Mouse (Mus musculus) gastrocnemius, postnatal 36 days (tissue): ENCODE results near the gene 1700029H14Rik. TPM values are rescaled to one million over a fixed set of nuclear protein-coding genes. Genes with fewer than 3 reads are reported as not detected.

Experiments
- DNase-seq, 2 experiments: peaks; one replicate each; pipeline ENCODE4 v3.0.0; 2022
- intact Hi-C: fragments of 180-260 bp; cut with DNase I; formaldehyde crosslinking; loops from one replicate; pipeline ENCODE4 v1.15.1; 2025
- long read RNA-seq, 2 experiments: library from polyadenylated mRNA; stranded (forward); transcript quantifications; one replicate each; pipeline ENCODE4 v2.0.0; 2021
- total RNA-seq, 2 experiments: library from RNA; stranded (reverse); gene quantifications; 2 replicates each; pipeline ENCODE4 v1.2.3; 2021

1700029H14Rik gene
- total RNA-seq: not detected
- long read RNA-seq, experiment 1: 0 reads
- long read RNA-seq, experiment 2: 0 reads

DNA sequence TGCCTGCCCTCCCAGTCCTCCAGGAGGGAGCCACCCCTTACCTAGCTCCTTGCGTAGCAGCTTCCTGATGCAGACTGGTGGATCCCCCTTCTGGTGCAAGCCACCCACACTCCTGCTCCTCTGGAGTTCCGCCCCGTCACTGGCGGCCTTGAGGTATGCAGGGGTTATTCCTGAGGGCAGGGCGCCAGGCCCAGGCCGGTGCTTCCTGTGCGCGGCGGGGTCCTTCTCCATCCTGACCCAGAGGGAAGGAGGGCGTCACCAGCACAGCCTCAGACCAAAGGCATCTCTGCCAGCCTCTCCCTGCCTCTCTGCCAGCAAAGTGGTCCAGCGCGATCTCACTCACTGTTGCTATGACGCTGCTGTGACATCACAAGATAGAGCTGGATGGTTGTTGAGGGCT, at the start of gene 1700029H14Rik:
Gene 1700029H14Rik (minus strand): TSS at position 344 of the 400 bp plus-strand sequence.
- DNase-seq: no peak
- intact Hi-C loops: no loop called here

DNA sequence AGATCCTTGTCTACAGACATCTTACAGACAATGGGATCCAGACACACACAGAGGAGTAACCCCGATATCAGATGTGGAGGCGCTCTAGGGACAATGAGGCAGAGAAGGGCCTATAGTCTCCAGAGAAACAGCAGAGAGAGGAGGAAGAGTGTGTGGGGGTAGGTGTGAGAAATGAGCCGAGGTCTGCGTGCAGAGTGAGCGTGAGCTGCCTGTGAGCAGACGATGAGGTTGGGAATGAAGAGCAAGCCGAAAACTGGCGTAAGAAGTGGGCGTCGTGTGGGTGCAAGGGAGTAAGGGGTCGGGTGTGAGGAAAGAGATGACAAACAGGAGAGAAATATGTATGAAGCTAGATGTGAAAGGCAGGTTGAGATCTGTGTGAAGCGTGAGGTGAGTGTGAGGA, 49.4 kb upstream of the 1700029H14Rik start:
- intact Hi-C loops: no loop called here
- DNase-seq: no peak

DNA sequence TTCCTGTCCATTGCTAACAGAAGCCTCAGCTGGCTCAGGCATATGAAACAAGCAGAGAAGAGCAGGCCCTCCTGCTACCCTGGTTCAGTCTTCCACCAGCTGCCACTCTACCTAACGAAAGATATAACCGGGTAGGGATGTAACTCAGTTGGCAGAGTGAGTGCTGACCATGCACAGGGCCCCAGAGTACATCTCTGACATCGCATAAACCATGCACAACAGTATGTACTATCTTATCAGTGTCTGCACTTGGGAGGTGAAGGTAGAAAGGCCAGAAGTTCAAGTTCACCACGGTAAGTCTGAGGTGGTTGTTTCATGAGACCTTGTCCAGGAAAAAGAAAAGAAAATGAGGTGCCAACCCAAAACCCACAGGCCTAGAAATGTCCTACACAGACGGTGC, 47.7 kb upstream of the 1700029H14Rik start:
- no peak for DNase-seq
- intact Hi-C loops: no loop called here

DNA sequence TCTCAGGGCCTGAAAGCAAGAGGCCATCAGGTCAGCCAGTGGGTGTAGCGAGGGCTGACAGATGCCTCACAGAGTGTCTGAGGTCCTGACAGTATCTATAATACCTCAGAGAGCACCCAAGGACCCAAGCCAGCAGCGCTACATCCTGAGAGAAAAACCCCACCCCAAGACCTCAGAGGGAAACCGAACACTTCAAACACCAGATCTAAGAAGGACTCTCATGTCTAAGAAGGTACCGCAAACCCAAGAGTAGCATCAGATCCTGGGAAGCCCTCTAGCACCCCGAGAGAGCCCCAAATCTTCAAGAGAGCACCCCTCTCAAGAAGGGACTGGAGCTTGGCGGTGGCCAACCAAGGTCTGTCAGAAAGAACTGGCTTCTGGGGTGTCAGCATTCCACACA, 46.7 kb upstream of the 1700029H14Rik start:
- intact Hi-C loops: no loop called here
- no peak for DNase-seq

DNA sequence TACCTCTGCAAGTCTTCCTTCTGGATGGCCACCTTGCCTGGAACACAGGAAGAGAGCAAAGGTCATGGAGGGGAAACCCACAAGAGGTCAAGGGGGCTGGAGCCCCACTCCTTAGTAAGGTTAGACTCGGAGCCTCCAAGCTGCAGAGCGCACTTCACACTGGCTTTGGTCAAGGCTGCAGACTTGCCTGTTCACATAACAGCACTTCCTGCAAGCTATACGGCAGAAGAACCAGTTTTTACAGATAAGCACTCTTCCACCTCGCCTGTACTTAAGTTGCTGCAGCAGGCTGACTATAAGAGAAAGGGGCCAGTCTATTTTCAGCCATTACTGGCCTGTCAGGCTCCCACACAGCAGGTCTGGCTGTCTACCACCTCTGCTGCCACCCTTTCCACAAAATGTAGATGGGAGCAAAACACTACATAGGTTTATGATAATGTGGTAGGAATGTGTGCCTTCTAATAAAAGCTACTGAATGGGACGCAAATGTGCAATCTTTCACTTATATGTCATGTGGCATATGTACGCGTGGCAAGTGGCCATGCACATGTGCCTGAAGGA, 43.7 kb upstream of the 1700029H14Rik start:
- DNase-seq: no peak
- intact Hi-C loops: loop anchor here (2.0 kb wide), 1 partner anchor 145 kb away; no protein-coding TSS in a partner anchor

DNA sequence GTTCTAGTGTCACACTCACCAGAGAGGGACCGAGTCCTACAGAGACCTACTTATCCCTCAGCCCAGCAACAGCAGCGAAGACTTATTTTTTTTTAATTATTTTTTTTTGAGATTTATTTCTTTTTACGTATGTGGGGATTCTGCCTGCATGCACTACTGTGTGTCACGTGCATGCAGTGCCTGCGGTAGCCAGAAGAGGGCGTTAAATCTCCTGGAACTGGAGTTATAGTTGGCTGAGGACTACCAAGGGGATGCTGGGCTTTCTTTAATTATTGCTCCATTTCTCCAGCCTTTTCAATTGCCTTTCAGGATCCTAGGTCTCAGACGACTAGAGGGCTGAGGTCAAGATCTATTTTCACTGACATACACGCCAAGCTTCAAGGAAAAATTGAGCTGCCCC, 40.4 kb upstream of the 1700029H14Rik start:
- peak in 1 of 2 experiments; percentile 41 for DNase-seq
- intact Hi-C loops: loop anchor here (5.0 kb wide), 1 partner anchor 75 kb away; the partner anchor contains the start of gene Rasa3

DNA sequence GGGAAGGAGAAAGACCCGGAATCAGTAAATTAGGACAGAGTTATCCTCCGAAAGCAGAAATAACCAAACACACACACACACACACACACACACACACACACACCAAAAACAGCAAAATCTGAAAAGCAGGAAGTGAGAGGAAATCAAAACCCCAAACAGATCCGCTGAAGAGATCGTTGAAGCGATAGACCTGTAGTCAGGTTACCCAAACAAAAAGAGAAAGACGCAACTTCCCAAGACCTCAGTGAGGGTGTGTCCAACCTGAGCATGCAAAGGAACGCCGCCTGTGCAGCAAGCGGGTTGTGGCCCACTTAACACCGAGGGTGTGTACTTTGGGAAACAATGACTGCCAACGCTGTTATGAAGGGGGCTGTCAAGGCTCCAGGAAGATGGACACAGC, 38.9 kb upstream of the 1700029H14Rik start:
- intact Hi-C loops: loop anchor here (5.0 kb wide), 1 partner anchor 76 kb away; the partner anchor contains the start of gene Rasa3
- DNase-seq: no peak

DNA sequence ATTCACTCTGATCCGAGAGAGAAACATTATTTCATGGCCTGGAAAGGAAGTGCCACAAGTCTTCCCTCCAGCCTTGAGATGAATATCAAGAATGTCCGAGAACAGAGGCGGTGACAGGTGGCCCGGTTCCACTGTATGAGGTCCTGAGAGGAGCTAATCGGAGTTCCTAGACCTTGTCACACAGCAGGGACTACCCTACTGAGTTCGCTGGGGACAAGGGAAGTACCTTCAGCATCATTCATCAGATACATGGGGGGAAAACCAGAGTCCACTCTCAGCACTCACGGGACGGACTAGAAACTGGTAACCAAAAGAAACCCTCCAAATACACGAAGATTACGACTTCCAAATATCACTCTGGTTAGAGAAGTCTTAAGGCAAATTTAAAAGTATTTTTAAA, 38.5 kb upstream of the 1700029H14Rik start:
- DNase-seq: no peak
- intact Hi-C loops: loop anchor here (5.0 kb wide), 1 partner anchor 77 kb away; the partner anchor contains the start of gene Rasa3

DNA sequence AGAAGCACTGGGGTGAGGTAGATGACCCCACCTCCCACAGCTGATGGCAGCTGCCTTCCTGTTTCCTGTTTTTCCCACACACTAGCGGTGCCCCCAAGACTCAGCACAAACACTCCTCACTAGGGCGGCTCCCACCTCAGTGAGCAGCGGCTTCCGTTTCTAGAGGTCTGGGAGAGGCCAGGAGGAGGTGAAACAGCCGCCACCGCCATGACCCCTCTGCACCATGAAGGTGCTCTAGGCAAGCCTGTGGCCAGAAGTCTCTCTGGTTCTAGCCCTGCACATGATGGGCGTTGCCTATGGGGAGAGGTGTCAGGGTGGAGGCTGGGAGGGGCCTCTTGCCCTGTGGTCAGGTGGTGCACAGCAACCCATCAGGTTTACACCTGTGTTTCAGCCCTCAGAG, 37.9 kb upstream of the 1700029H14Rik start:
- intact Hi-C loops: loop anchor here (5.0 kb wide), 1 partner anchor 77 kb away; the partner anchor contains the start of gene Rasa3
- DNase-seq: no peak

DNA sequence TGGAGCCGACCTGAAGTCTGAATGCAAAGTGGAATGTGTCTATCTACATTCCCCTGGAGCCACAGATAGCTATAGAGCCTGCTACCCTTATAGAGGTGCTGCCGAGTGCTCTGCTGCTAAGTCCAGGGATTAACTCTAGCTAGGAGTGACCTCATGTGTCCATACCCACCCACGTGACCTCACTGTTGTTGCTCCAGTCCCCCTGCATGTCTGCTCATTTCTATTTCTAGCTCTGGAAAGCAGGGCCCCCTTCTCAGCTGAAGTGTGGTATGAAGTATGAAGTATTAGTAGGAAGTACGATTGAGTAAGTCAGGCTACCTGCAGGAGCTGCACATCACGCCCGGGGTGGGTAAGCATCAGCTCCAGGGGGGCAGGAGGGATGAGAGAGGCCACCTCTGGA, 35.5 kb upstream of the 1700029H14Rik start:
- intact Hi-C loops: no loop called here
- no peak for DNase-seq

DNA sequence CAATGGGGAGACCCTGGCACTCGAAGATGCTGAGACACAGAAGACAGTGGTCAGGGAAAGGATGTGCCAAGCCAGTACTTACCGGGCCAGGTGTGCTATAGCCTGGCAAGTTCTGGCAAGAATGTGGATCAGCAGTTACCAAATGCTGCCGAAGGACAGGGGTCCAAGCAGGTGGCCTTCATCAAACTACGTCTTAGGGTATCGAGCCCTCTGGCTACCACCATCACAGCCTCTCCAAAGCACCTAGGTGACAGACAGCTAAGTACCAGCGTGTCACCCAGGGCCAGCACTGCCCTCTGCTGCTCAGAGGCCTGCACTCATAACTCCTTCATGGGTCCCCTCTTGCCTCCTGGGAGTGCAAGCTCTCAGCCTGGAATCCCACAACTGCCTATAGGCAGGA, 33.6 kb upstream of the 1700029H14Rik start:
- no peak for DNase-seq
- intact Hi-C loops: no loop called here

DNA sequence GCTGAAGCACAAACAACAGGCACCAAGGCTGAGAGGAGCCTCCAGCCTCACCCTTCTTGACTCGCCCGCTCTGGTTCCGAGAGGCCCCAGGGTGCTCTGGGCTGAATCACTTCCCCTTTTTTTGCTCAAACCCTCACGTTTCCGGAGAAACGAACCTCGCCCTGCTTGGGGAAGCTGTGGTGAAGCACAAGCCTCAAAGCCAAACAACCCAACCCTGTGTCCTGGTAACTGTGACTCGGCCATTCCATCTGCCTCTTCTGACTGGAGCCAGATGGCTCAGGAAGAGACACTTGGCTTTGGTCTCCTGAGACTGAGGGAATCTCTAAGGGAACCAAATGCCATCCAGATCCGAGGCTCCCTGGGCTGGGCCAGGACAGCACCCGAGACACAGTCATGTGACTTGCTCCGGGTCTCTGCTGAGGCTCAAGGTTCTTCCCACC, 32.6 kb upstream of the 1700029H14Rik start:
- intact Hi-C loops: no loop called here
- DNase-seq: peak; percentile 21 to 36

DNA sequence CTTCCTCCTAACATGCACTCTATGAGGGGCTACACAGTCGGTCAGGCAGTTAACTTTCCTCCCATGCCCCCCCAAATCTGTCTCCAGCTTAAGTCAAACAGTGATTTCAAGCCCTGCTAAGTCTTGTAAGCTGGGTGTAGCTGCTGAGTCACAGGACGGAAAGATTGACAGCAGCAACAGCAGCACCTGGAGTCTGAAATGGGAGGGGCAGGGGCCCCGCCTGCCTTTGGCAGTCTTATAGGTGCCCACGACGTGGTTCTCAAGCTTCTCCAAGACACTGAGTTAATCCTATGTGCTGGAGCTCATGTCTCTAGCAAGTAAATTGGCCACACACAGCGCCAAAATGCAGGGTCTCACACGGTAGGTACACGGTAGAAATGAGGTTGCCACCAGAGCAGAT, 31.1 kb upstream of the 1700029H14Rik start:
- no peak for DNase-seq
- intact Hi-C loops: no loop called here

DNA sequence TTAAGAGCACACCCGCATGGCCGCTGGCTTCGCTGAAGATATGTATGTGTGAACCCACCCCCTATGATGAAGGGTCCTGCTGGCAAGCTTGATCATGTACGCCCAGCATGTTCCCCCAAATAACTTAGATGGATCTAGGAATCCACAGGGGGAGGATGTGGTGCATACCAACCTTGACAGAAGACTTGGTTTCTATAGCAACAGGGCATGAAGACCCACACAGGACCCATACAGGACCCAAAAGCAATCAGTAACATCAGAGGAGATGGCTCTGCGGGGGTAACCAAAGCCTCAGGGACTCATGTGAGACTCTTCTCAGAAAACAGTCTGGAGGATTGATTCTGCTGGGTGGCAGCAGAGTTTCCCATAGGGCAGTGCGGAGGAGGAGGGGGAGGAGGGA, 29.0 kb upstream of the 1700029H14Rik start:
- no peak for DNase-seq
- intact Hi-C loops: no loop called here

DNA sequence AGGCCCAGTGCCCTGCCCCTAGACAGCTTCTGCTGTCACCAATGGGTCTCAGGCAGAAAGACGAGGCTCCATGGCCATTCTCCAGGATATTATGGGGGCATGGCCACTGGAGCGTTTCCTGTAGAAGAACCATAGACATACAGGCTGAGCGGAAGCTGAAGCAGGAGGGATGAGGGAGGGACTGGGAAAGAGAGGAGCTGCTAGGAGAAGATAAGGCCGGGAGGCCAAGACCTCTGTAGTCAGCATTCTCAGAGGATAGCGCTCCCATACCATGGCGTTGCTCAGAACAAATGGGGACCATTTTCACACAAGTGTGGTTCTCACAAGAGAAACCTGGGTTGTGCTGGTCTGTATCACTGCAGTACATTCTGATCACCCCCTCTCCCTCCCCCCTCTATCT, 26.8 kb upstream of the 1700029H14Rik start:
- no peak for DNase-seq
- intact Hi-C loops: no loop called here

DNA sequence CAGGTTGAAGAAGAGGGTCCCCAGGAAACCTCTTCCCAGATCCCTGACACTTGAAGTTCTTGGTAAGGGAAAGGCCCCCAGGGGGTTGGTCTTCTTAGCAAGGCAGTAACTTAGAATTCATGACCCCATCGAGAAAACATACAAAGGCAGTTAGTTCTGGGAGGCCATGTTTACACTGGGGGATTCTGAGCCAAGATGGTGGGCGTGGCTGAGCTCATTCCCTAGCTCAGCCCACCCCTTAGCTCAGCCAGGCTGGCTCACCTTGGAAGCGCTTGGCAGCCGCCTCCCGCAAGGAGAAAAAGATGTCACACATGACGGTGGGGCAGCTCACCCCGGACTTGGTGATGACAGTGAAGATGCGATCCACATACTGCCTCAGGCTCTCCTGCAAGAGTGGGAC, 22.4 kb upstream of the 1700029H14Rik start:
- intact Hi-C loops: no loop called here

DNA sequence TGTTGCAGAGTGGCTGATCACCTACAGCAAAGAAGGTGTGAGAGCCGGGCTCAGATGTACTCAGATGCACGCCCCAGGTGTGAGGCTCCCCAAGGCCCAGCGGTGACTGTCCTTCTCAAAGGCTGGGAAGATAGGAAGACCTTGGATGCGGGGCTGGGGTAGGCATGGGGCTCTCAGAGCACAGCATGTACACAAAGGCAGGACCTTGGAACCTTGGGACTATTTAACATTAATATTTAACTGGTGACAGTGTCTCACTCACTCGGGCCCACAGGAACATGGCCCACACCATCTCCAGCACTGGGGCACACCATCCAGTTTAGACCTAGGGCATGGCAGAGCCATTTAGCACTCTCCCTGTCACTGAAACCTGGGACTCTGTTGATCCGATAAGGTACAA, 15.6 kb upstream of the 1700029H14Rik start:
- intact Hi-C loops: no loop called here
- no peak for DNase-seq

More for the DNA sequence above, 22.4 kb upstream of the 1700029H14Rik start:
- no peak for DNase-seq

DNA sequence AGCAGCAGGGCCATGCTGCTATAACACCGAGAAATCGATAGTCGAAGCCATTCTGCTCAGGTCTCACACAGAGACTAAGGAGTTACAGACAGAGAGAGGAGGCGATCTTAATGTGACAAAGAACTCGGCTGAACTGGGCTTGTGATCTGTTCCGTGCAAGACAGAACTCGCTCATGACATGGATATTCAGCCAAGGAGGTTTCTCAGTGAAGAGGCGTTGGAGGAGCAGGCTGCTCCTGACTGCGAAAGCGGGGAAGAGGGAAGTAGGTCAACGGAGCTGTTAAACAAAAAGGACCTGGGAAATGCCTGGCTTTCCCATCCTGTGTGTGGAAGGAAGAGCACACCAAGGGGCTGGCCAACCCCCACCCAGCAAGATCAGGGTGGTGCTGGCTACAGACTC, 9.7 kb upstream of the 1700029H14Rik start:
- intact Hi-C loops: no loop called here

DNA sequence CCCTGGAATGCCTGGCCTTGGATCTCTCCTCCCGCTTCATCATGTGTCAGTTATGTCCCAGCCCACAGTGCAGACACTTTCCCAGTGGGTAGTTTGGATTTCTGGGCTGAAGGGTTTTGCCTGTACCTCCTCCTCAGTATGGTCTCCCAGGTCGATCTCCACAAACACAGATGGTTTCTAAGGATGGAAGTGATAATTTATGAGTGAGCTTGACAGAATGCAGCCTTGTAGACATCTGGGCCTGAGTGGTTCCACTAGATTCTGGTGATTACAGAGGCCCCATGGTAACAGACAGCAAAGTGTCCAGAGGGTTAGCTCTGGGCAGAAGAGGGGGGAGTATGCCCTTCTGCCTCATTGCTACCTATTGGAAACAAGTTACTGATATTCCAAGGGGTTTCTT, 4.7 kb downstream of the 1700029H14Rik start:
- no peak for DNase-seq
- intact Hi-C loops: no loop called here

More for the DNA sequence above, 9.7 kb upstream of the 1700029H14Rik start:
- DNase-seq: no peak

DNA sequence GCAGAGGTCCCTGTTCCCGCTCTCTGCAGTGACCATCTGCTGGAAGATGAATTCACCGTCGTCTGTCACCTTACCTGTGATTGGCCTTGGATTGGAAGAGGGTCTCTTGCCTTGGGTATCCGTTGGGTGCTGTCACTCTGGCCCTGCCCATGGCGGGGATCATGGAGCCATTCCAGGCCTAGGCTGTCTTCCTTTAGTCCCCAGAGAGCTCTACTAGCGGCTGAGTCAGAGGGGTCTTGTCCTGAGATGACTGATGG, 10.8 kb downstream of the 1700029H14Rik start:
- intact Hi-C loops: loop anchor here (2.0 kb wide), 1 partner anchor 201 kb away; no protein-coding TSS in a partner anchor
- no peak for DNase-seq

DNA sequence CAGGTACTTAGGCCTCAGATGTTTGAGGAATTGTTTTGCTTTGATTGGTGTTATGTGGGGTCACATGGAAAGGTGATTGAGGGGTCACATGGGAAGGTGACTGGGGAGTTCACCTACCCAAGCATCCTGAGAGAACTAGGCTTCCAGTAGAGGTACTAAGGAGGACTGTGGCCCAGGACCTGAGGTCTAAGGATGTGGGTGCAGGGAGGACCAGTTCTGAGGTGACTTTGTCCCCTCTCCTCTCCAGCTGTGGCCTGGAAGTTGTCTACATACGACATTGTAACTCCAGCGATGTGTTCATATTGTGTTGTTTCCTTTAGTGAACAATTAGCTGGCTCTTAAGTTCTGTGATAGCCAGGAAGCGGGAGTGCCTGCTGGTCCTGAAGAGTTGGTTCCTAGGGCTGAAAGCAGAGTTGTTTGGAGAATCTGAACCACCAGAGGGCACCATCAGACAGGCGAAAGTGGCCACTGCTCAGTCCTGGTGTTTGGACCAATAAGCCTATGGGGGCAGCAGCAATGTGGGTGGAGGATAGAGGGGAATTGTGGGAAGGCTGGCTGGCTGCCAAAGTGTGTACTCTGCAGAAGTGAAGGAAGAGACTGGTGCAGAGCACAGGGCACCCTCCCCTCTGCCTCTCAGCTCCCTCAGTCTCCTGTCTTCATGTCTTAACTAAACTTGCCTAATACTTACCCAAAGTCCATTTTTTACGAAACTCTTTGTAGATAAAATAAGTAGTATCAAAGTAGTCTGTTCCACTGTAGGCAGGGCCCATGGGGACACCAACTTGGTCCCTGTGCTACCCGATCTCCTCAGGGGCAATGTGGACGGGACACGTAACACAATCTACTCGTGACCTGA, 11.3 kb downstream of the 1700029H14Rik start:
- DNase-seq: peak; percentile 77 to 87
- intact Hi-C loops: loop anchor here (1.0 to 2.0 kb wide), 2 partner anchors 178 to 202 kb away; no protein-coding TSS in a partner anchor

DNA sequence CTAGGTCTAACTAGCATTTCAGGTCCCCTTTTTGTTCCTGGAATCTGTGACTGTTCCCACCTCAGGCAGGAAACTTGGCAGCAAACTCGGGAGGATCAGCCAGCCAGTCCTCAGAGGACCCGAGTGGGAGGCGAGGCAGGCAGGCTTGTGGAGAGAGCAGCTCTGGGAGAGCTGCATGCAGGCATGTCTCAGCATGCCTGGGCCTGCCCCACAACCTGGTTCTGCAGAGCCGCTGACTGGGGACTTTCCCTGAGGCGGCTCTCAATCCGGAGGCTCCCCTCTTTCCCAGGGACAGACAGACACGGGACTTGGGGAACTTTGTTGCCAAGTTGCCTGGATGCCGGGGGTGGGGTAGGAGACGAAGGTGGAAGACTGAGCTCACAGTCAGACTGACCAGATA, 13.4 kb downstream of the 1700029H14Rik start:
- intact Hi-C loops: loop anchor here (2.0 to 5.0 kb wide), 3 partner anchors 57 to 137 kb away; partner anchors contain the start of gene Gas6
- DNase-seq: peak; percentile 63 to 69
